Mouse (Mus musculus) liver, embryonic 18 days (tissue): ENCODE data around the gene Robo3. TPM values are rescaled to one million over a fixed set of nuclear protein-coding genes. Genes with fewer than 3 reads are reported as not detected.

ENCODE experiments used
- polyA plus RNA-seq: library from polyadenylated mRNA; depleted of rRNA; stranded (reverse); fragments of >200 nt; gene quantifications from 2 replicates; pipeline ENCODE4 v1.2.3, GENCODE M21; 2012; rRNA removed

Robo3 gene
- polyA plus RNA-seq: 0.29 and 0.43 TPM in 2 replicates

DNA sequence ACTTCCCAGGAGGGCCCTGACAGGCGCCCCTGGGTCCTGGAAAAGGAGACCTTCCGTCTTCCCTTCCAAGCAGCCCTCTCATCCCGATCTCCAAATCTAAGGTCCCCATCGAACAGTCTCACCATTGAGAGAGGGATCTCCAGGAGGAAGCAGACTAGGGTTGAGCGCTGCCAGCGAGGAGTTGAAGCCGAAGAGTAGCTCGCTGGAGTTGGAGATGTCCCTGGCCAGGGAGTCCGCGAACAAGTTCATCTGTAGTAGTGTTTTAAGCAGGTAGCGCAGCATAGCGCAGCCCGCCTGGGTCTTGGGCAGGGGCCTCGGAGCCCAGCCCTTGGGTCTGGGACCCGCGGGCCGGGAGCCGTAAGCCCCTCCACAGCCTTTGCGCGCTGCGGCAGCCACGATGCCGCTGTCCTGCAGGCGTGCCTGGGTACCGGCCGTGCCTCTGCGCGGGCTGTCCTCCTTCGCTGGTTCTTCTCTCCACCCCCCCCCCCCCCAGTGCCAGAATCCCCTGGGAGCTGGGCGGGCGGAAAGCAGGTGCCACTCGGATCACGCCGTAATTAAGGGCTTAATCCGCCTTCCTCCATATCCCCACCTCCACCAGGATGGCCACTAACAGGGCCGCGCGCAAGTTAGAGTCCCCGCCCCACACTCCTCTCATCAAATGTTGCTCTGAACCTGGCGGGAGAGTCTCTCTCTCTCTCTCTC lies at the start of gene Robo3:
Gene Robo3, minus strand, starts transcription at position 527 of the 702 bp plus-strand sequence.

DNA sequence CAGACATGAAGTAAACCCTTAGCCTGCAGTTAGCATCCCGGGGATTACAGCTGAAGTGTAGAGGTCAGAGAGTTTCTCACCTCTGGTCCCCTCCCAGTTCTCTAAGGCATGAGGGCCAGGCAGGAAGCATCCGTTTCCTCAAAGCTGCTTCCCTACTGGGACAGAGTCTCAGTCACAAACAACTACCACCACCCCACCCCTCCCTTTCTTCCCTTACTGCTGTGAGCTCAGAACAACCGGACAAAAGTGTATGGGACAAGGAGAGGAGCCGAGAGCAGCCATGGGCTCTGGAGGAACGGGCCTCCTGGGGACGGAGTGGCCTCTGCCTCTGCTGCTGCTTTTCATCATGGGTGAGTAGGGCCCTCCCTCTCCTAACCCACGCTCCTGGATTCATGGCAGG lies 31.2 kb downstream of the Robo3 start, which contains the start of gene Robo4:
Gene Robo4, plus strand, starts transcription at position 96 of the 400 bp plus-strand sequence.

DNA sequence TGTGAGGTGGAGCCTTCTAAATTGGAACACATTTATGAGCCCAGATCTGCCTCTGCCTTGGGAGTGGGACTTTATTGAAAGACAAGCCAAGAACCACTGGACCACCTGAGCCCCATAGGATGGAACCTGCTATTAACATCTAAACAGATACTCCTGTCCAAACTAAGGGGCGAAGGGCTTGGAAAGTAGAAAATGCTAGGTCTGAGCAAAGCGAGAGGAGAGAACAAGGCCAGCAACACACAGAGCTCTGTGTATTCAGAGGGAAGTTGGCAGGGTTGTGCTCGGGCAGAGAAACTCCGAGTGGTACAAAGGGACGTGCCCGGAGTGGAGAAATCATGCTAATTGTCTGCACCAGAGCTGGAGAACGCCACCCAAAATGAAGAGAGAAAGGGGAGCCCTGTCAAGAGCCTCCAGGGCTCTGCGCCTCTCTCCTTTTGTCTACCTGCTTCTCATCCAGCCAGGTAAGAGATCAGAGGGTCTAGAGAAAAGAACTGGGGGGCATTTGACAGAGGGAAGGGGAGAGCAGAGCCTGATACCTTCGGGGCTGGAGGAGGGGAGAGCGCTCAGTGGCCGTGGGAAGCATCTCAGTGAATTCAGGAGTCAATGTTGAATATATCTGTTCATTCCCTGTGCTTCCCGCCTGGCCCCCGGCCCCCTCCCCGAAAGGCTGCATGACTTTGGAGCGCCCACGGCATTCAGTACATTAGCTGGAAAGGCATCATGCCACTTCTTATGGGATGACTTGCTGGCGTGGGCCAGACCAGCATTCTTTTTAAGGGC lies 65.6 kb downstream of the Robo3 start, which contains the start of gene Hepacam:
Gene Hepacam, plus strand, starts transcription at position 51 of the 780 bp plus-strand sequence.

Other genes with a start within 250 kb of the Robo3 start
- 1.7 TPM in 2 replicates for gene Tmem218, start 225.0 kb downstream of the Robo3 start, polyA plus RNA-seq
- 1.1 and 1.3 TPM in 2 replicates for gene Slc37a2, start 177.5 kb downstream of the Robo3 start, polyA plus RNA-seq
- gene Ccdc15, start 84.8 kb downstream of the Robo3 start, polyA plus RNA-seq: 0.83 and 0.94 TPM in 2 replicates
- gene Hepacam, start 65.9 kb downstream of the Robo3 start, polyA plus RNA-seq: 0.01 TPM in 2 replicates
- gene Robo4, start 31.3 kb downstream of the Robo3 start, polyA plus RNA-seq: 2.3 and 2.6 TPM in 2 replicates
- gene Msantd2, start 56.1 kb upstream of the Robo3 start, polyA plus RNA-seq: 9.9 and 11.4 TPM in 2 replicates
- 10.9 and 11.6 TPM in 2 replicates for gene Esam, start 94.8 kb upstream of the Robo3 start, polyA plus RNA-seq
- 0.84 and 0.95 TPM in 2 replicates for gene Vsig2, start 106.0 kb upstream of the Robo3 start, polyA plus RNA-seq
- 5.8 and 6.3 TPM in 2 replicates for gene Nrgn, start 119.7 kb upstream of the Robo3 start, polyA plus RNA-seq
- gene Siae, start 122.5 kb upstream of the Robo3 start, polyA plus RNA-seq: 3.5 and 3.8 TPM in 2 replicates
- 1.2 TPM in 2 replicates for gene Spa17, start 180.5 kb upstream of the Robo3 start, polyA plus RNA-seq
- 30.0 and 33.7 TPM in 2 replicates for gene Tbrg1, start 224.1 kb upstream of the Robo3 start, polyA plus RNA-seq
- gene Panx3, start 236.0 kb upstream of the Robo3 start, polyA plus RNA-seq: not detected in 2 replicates